Mouse (Mus musculus) lung, embryonic 15.5 days (tissue): ENCODE results near the gene Lhcgr. TPM values are rescaled to one million over a fixed set of nuclear protein-coding genes. Genes with fewer than 3 reads are reported as not detected.

Source experiments
- ATAC-seq: fragments of 200-750 bp; cut with Nextera tagmentation; 2 replicates; pipeline ENCODE4 v1.8.0; 2017; ENCODE audit warnings: moderate number of reproducible peaks, borderline replicate concordance; ENCODE audit not compliant: low FRiP score, low TSS enrichment; ENCODE audit errors: extremely low read depth
- H3K27ac ChIP-seq: fragments of 300-500 bp; sonication (generic); 2 replicates; pipeline ENCODE4 v1.5.1; 2015; ENCODE audit warnings: moderate library complexity, mild to moderate bottlenecking, inconsistent platforms
- H3K27me3 ChIP-seq: fragments of 300-500 bp; sonication (generic); 2 replicates; pipeline ENCODE4 v1.6.1; 2015; ENCODE audit warnings: inconsistent platforms
- H3K36me3 ChIP-seq: fragments of 300-500 bp; sonication (generic); 2 replicates; pipeline ENCODE4 v1.6.1; 2015; ENCODE audit warnings: inconsistent platforms
- H3K4me1 ChIP-seq: fragments of 300-500 bp; sonication (generic); 2 replicates; pipeline ENCODE4 v1.6.1; 2015; ENCODE audit warnings: inconsistent platforms
- H3K4me2 ChIP-seq: fragments of 300-500 bp; sonication (generic); 2 replicates; pipeline ENCODE4 v1.6.1; 2015; ENCODE audit warnings: inconsistent platforms, mild to moderate bottlenecking, moderate library complexity
- H3K4me3 ChIP-seq: fragments of 300-500 bp; sonication (generic); 2 replicates; pipeline ENCODE4 v1.5.1; 2015; ENCODE audit warnings: mild to moderate bottlenecking, inconsistent platforms
- H3K9ac ChIP-seq: fragments of 300-500 bp; sonication (generic); 2 replicates; pipeline ENCODE4 v1.6.1; 2015; ENCODE audit warnings: inconsistent platforms
- H3K9me3 ChIP-seq: fragments of 300-500 bp; sonication (generic); 2 replicates; pipeline ENCODE4 v1.6.1; 2016; ENCODE audit warnings: inconsistent platforms
- WGBS: fragments of 180-500 bp; shearing (Covaris S2); methylation state at CpG from one replicate; pipeline ENCODE4 v1.1.7; 2015; 5-methylcytosine and 5-hydroxymethylcytosine counted together
- polyA plus RNA-seq: library from polyadenylated mRNA; unstranded; fragments of >200 nt; fragmentation: Nextera tagmentation; extraction: Ambion mirVana; gene quantifications from 2 replicates; pipeline ENCODE4 v1.2.1, GENCODE M21; 2015

Lhcgr gene
- polyA plus RNA-seq, 1 experiment from 2014 or later: 0.17 TPM

- H3K4me1 ChIP-seq: peaks cover 10% of the 10 kb centered on the region
- peak overlapping the region; percentile 50; the same call in 1 of the 2 replicates for H3K27ac ChIP-seq
- ATAC-seq: peak; percentile 50; the same call in 1 of the 2 replicates
- H3K4me3 ChIP-seq: no peak overlapping the region
- H3K27me3 ChIP-seq: no peaks in the 10 kb centered on the region
- no peaks in the 10 kb centered on the region for H3K36me3 ChIP-seq
- H3K9me3 ChIP-seq: no peaks in the 10 kb centered on the region
- H3K9ac ChIP-seq: no peak overlapping the region
- WGBS: 12% methylated on average over 6 of the region's 6 CpGs
- peak overlapping the region; percentile 37 for H3K4me2 ChIP-seq
These were observed 89.4 kb downstream of the Lhcgr start for GRCm38 (mm10) chr17:88702345-88702744.

- H3K27me3 ChIP-seq: no peaks in the 10 kb centered on the region
- peaks cover 17% of the 10 kb centered on the region for H3K4me1 ChIP-seq
- H3K27ac ChIP-seq: no peak overlapping the region
- no peaks in the 10 kb centered on the region for H3K9me3 ChIP-seq
- H3K4me3 ChIP-seq: no peak overlapping the region
- H3K9ac ChIP-seq: no peak overlapping the region
- no peak for ATAC-seq
- H3K36me3 ChIP-seq: no peaks in the 10 kb centered on the region
- no peak overlapping the region for H3K4me2 ChIP-seq
These were observed 90.9 kb downstream of the Lhcgr start for GRCm38 (mm10) chr17:88700901-88701300.

GRCm38 (mm10) chr17:88696656-88697333 lies 95.0 kb downstream of the Lhcgr start:
- Histone ChIP-seq H3K4me2 (no peak overlapping the region), H3K36me3 (no peaks in the 10 kb centered on the region), H3K4me3 (no peak overlapping the region), H3K27ac (no peak overlapping the region), H3K9ac (no peak overlapping the region), H3K27me3 (no peaks in the 10 kb centered on the region), H3K9me3 (no peaks in the 10 kb centered on the region), H3K4me1 (peaks cover 7% of the 10 kb centered on the region; the same call in 1 of the 2 replicates)
- 53% methylated on average over 9 of the region's 9 CpGs for WGBS
- ATAC-seq: no peak

GRCm38 (mm10) chr17:88688226-88688625 lies 103.6 kb downstream of the Lhcgr start:
- no peaks in the 10 kb centered on the region for H3K27me3 ChIP-seq
- no peak for ATAC-seq
- WGBS: 53% methylated on average over 11 of the region's 11 CpGs
- no peak overlapping the region for H3K27ac ChIP-seq
- H3K4me2 ChIP-seq: no peak overlapping the region
- H3K9ac ChIP-seq: no peak overlapping the region
- H3K4me3 ChIP-seq: no peak overlapping the region
- no peaks in the 10 kb centered on the region for H3K36me3 ChIP-seq
- H3K9me3 ChIP-seq: no peaks in the 10 kb centered on the region
- H3K4me1 ChIP-seq: no peaks in the 10 kb centered on the region

- H3K9ac ChIP-seq: no peak overlapping the region
- 85% methylated on average over 23 of the region's 23 CpGs for WGBS
- no peaks in the 10 kb centered on the region for H3K4me1 ChIP-seq
- no peaks in the 10 kb centered on the region for H3K9me3 ChIP-seq
- no peak for ATAC-seq
- no peaks in the 10 kb centered on the region for H3K36me3 ChIP-seq
- H3K4me2 ChIP-seq: no peak overlapping the region
- no peak overlapping the region for H3K4me3 ChIP-seq
- H3K27ac ChIP-seq: no peak overlapping the region
- no peaks in the 10 kb centered on the region for H3K27me3 ChIP-seq
These were observed 116.2 kb downstream of the Lhcgr start for GRCm38 (mm10) chr17:88675310-88676309.

DNA sequence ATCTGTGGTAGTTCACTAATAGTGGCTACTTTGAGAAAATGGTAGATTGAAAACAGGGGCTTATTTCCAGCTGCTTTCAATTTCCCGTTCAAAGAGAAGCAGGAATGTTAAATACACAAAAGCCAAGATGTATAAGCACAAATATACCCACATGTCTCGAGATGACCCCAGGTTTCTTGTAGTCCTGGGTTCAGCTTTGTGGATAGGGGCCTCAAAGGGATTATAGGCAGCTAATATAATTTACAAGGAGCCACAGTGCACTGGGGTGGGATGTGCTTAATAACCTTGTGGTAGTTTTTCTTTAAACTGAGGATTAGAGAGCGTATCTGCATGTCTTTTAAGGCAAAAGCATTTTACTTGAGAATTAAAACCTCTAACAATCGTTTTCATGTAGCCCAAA lies 121.0 kb downstream of the Lhcgr start:
- Histone ChIP-seq H3K9ac (no peak overlapping the region), H3K4me1 (peaks cover 7% of the 10 kb centered on the region; the same call in 1 of the 2 replicates), H3K27me3 (no peaks in the 10 kb centered on the region), H3K36me3 (no peaks in the 10 kb centered on the region), H3K4me2 (no peak overlapping the region), H3K9me3 (no peaks in the 10 kb centered on the region), H3K4me3 (no peak overlapping the region), H3K27ac (no peak overlapping the region)
- no peak for ATAC-seq
- 44% methylated on average over 4 of the region's 4 CpGs for WGBS

DNA sequence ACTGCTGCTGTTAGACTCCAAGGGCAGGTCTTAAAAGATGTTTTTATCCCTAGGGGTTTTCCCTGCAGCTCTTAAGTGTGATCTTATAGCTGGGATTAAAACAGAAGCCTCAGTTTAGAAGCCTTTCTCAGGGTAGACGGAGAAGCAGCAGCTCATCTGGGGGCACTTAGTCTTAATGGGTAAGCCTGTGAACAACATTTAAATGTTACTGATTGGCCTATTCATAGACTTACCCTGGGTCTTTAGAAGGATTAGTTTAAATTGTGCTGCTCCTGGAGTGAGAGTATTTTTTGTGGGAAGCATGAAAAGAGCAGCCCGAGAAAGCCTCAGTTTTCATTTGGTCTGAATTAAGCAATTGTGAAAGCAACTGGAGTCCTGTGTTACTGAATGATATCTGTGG lies 121.9 kb downstream of the Lhcgr start:
- H3K4me3 ChIP-seq: no peak overlapping the region
- no peak for ATAC-seq
- no peaks in the 10 kb centered on the region for H3K36me3 ChIP-seq
- H3K9ac ChIP-seq: no peak overlapping the region
- no peak overlapping the region for H3K27ac ChIP-seq
- H3K9me3 ChIP-seq: no peaks in the 10 kb centered on the region
- WGBS: 71% methylated on average over 2 of the region's 2 CpGs
- peaks cover 7% of the 10 kb centered on the region; the same call in 1 of the 2 replicates for H3K4me1 ChIP-seq
- H3K27me3 ChIP-seq: no peaks in the 10 kb centered on the region
- H3K4me2 ChIP-seq: no peak overlapping the region

DNA sequence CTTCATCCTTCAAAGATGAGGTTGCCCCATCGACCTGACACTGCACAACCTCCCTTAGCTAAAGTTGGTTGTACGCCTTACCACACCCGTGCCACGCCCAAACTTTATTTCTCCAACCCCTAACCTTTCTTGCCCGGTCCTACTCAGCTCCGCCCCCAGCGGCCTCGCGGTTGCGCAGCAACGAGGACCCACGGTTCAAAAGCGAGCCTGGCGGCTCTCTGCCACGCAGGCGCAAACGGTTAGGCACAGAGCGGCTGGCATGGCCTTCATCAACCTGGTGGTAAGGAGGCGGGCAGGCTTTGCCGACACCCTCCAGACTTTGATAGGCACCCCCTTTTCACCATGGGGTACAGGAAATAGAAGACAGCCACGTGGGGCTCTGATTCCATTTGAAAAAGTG lies 123.3 kb downstream of the Lhcgr start, which contains the start of gene Gtf2a1l:
TSS of gene Gtf2a1l (plus strand) at position 209 of the 400 bp plus-strand sequence.
- Histone ChIP-seq H3K4me2 (peak within 1 kb of the TSS; percentile 50), H3K36me3 (no peaks in the 10 kb centered on the region), H3K27ac (no peak within 1 kb of the TSS), H3K4me1 (peaks cover 7% of the 10 kb centered on the region; the same call in 1 of the 2 replicates), H3K9me3 (no peaks in the 10 kb centered on the region), H3K27me3 (no peaks in the 10 kb centered on the region), H3K4me3 (peak within 1 kb of the TSS; percentile 7; the same call in 1 of the 2 replicates), H3K9ac (no peak within 1 kb of the TSS)
- WGBS: 19% methylated on average over 21 of the region's 21 CpGs
- peak; percentile 23; the same call in 1 of the 2 replicates for ATAC-seq

Other genes starting within 250 kb of the Lhcgr start
- 6.6 and 8.4 TPM in 2 replicates for gene Ston1, start 194.3 kb downstream of the Lhcgr start, polyA plus RNA-seq
- 0.12 and 0.15 TPM in 2 replicates for gene Gtf2a1l, start 123.3 kb downstream of the Lhcgr start, polyA plus RNA-seq